In the genomic region with DNA sequence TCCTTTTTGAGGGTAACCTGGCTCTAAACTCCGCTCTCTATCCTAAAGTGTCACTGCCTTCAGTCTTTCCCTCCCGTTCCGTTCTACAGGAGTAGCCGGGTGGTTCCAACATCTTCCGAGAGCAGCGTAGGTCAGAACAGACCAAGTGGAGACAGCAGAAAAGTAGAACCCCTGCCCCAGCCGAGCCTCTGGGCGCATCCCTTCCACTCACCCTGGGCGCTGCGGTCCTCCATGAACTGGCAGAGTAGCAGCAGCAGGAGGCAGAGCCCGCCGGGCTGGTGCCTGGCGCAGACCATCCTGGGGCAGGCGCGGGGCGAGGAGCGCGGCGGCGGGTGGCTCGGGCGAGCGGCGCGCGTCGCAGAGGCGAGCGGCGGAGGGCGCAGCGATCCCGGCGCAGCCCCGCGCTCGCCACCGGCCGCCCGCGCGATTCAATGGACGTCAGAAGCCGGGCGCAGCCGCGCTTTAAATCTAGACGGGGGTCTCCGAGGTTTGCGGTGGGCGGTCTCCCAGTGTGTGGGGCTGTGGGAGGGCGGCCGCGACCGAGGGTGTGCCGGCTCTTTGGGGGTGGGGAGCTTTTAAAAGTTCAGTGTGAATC, we compare ENCODE assay signal across 7 mouse cellular contexts. TPM values are rescaled to one million over a fixed set of nuclear protein-coding genes. Genes with fewer than 3 reads are reported as not detected.
DNase-seq lines count a peak whose midpoint lies in the region; ATAC-seq and TF ChIP-seq lines count a peak whose summit lies in the region.

No protein-coding gene starts in this region.

- intact Hi-C loops in heart, postnatal 14 days (cut with DNase I), result loop anchor here (2.0 to 10.0 kb wide), 2 partner anchors 174 to 582 kb away; no protein-coding TSS in a partner anchor

- peaks cover 22% of the 10 kb centered on the region for H3K4me1 ChIP-seq in embryonic facial prominence, embryonic 15.5 days
- peaks cover 28% of the 10 kb centered on the region for H3K4me1 ChIP-seq in limb, embryonic 12.5 days (replicated peaks)
- peaks cover 22% of the 10 kb centered on the region for H3K4me1 ChIP-seq in midbrain, embryonic 14.5 days (ENCODE audit: control insufficient read depth, insufficient read depth, low read length)
- peaks cover 13% of the 10 kb centered on the region for H3K4me1 ChIP-seq in testis, adult 2 months (ENCODE audit: control insufficient read depth, insufficient read depth, low read length)

- peak; percentile 68 for DNase-seq in R1 (ENCODE audit: low read depth, low spot score)
- DNase-seq in heart, postnatal 14 days, result peak; percentile 43 to 47
- DNase-seq in midbrain, embryonic 14.5 days, result peak; percentile 85

- TF ChIP-seq CTCF in testis, adult 2 months (IDR thresholded peaks at IDR 0.05; ENCODE audit: control insufficient read depth, insufficient read depth, insufficient replicate concordance, low read depth, low read length), result no peak

- H3K9ac ChIP-seq in embryonic facial prominence, embryonic 15.5 days, result peak overlapping the region; percentile 48
- peak overlapping the region; percentile 61 for H3K9ac ChIP-seq in limb, embryonic 12.5 days (replicated peaks)
- H3K9ac ChIP-seq in midbrain, embryonic 14.5 days (replicated peaks; ENCODE audit: low read length), result peak overlapping the region; percentile 54; the same call in 1 of the 2 replicates

- WGBS in embryonic facial prominence, embryonic 15.5 days, result under 1% methylated on average over 56 of the region's 56 CpGs
- under 1% methylated on average over 56 of the region's 56 CpGs for WGBS in limb, embryonic 12.5 days
- WGBS in midbrain, embryonic 14.5 days, result under 1% methylated on average over 56 of the region's 56 CpGs

- ATAC-seq in CD4-positive, CD25-positive, alpha-beta regulatory T cell, adult 4 months, result peak; percentile 12
- ATAC-seq in embryonic facial prominence, embryonic 15.5 days (ENCODE audit: insufficient number of reproducible peaks, low FRiP score, low TSS enrichment, low read depth), result peak; percentile 44
- ATAC-seq in limb, embryonic 12.5 days (ENCODE audit: insufficient number of reproducible peaks, insufficient read depth, low FRiP score, low TSS enrichment, low read depth), result peak; percentile 59
- peak; percentile 71 for ATAC-seq in midbrain, embryonic 14.5 days (ENCODE audit: low FRiP score, low TSS enrichment)

- H3K4me3 ChIP-seq in embryonic facial prominence, embryonic 15.5 days (replicated peaks), result peak overlapping the region; percentile 58
- H3K4me3 ChIP-seq in limb, embryonic 12.5 days (replicated peaks), result peak overlapping the region; percentile 54
- H3K4me3 ChIP-seq in midbrain, embryonic 14.5 days (replicated peaks; ENCODE audit: low read depth, low read length), result peak overlapping the region; percentile 54
- peak overlapping the region; percentile 71 for H3K4me3 ChIP-seq in testis, adult 2 months (ENCODE audit: control insufficient read depth, low read depth, low read length)

- peaks cover 27% of the 10 kb centered on the region for H3K27me3 ChIP-seq in embryonic facial prominence, embryonic 15.5 days
- peaks cover 63% of the 10 kb centered on the region for H3K27me3 ChIP-seq in limb, embryonic 12.5 days
- peaks cover 14% of the 10 kb centered on the region for H3K27me3 ChIP-seq in midbrain, embryonic 14.5 days (ENCODE audit: control insufficient read depth, insufficient read depth, low read length)
- peaks cover 8% of the 10 kb centered on the region; the same call in 1 of the 2 replicates for H3K27me3 ChIP-seq in testis, adult 2 months (ENCODE audit: control insufficient read depth, insufficient read depth, low read length)

- H3K27ac ChIP-seq in embryonic facial prominence, embryonic 15.5 days (replicated peaks), result peak overlapping the region; percentile 80
- H3K27ac ChIP-seq in limb, embryonic 12.5 days, result 0 out of 2 replicates have a peak overlapping the region, but pooled peaks have one; percentile 25
- H3K27ac ChIP-seq in midbrain, embryonic 14.5 days (replicated peaks; ENCODE audit: low read depth, low read length), result peak overlapping the region; percentile 78
- no peak overlapping the region for H3K27ac ChIP-seq in testis, adult 2 months (ENCODE audit: control insufficient read depth, insufficient read depth, low read depth, low read length)

- TF ChIP-seq POLR2A in testis, adult 2 months (IDR thresholded peaks at IDR 0.05; ENCODE audit: control insufficient read depth, low read depth, low read length), result no peak

- H3K36me3 ChIP-seq in embryonic facial prominence, embryonic 15.5 days, result no peaks in the 10 kb centered on the region
- no peaks in the 10 kb centered on the region for H3K36me3 ChIP-seq in limb, embryonic 12.5 days
- no peaks in the 10 kb centered on the region for H3K36me3 ChIP-seq in midbrain, embryonic 14.5 days (ENCODE audit: control insufficient read depth, insufficient read depth, low read length)
- H3K36me3 ChIP-seq in testis, adult 2 months (ENCODE audit: control insufficient read depth, insufficient read depth, low read length), result no peaks in the 10 kb centered on the region

- H3K4me2 ChIP-seq in embryonic facial prominence, embryonic 15.5 days (replicated peaks), result peak overlapping the region; percentile 97
- peak overlapping the region; percentile 94 for H3K4me2 ChIP-seq in limb, embryonic 12.5 days
- H3K4me2 ChIP-seq in midbrain, embryonic 14.5 days (ENCODE audit: low read length), result peak overlapping the region; percentile 94

- no peaks in the 10 kb centered on the region for H3K9me3 ChIP-seq in embryonic facial prominence, embryonic 15.5 days (replicated peaks)
- no peaks in the 10 kb centered on the region for H3K9me3 ChIP-seq in limb, embryonic 12.5 days
- H3K9me3 ChIP-seq in midbrain, embryonic 14.5 days (ENCODE audit: control insufficient read depth, low read length), result no peaks in the 10 kb centered on the region

RNA-seq across cellular contexts. Expression of gene Fst, which starts 0.4 kb away (rescaled TPM):
- polyA plus RNA-seq in CD4-positive, CD25-positive, alpha-beta regulatory T cell, adult 4 months (2017; shearing (Covaris generic)), result under 1 TPM in 1 of 2 experiments, not detected in 1; 0.26 TPM
- polyA plus RNA-seq in embryonic facial prominence, embryonic 15.5 days (2015; fragmentation: Nextera tagmentation; extraction: Ambion mirVana), result 65.3 and 66.3 TPM in 2 replicates
- 1 to 10 TPM; 1.4 to 1.6 TPM for total RNA-seq in heart, postnatal 14 days (2021)
- 35.1 and 36.5 TPM in 2 replicates for polyA plus RNA-seq in limb, embryonic 12.5 days (2016; fragmentation: Nextera tagmentation; extraction: Ambion mirVana)
- 5.2 and 7.7 TPM in 2 replicates for polyA plus RNA-seq in midbrain, embryonic 14.5 days (2014; fragmentation: Nextera tagmentation; extraction: Ambion mirVana)
- 0.22 and 0.51 TPM in 2 replicates for polyA plus RNA-seq in testis, adult 2 months (2012; rRNA removed)

Comparison
In these comparisons a context has a peak if more than half of its experiments do, and no peak if none do; other contexts are left out.
1. ATAC-seq: peak in every context shown above with its lines; median percentile 71 in midbrain, embryonic 14.5 days; 59 in limb, embryonic 12.5 days; 44 in embryonic facial prominence, embryonic 15.5 days; 12 in CD4-positive, CD25-positive, alpha-beta regulatory T cell, adult 4 months.